In the genomic region with DNA sequence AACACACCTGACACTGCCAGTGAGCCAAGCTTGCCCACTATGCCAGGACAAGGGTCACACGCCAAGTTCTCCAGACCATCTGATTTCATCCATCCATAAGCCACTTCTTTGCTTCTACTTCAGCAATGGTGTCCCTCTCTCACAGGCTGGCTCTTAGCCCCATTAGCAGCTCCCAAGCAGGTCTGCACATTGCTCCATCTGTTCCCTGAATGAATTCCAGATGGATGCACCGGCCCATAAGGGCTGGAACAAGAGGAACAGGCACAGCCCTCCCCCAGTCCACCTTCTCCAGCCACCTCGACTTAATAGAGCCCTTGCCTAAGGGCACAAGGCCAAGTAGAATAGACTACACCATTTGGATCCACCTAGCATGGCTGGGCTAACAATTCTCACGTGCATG, we compare ENCODE assay signal across 12 mouse cellular contexts.
DNase-seq lines count a peak whose midpoint lies in the region; ATAC-seq and TF ChIP-seq lines count a peak whose summit lies in the region.
"Had no signal": no experiment of that assay in that cellular context is flagged by ENCODE, and none has a peak within 500 bp of the region (broad histone marks: within the 10 kb centered on the region; RNA-seq: fewer than 3 reads in every experiment).

No protein-coding gene starts in this region.

- H3K27ac ChIP-seq in hindbrain, embryonic 15.5 days (replicated peaks): no peak overlapping the region
- H3K27ac ChIP-seq in hindbrain, embryonic 14.5 days: no peak overlapping the region
- H3K27ac ChIP-seq in cerebellum, adult 2 months (ENCODE audit: insufficient read depth, low read length): no peak overlapping the region
- H3K27ac ChIP-seq in embryonic facial prominence, embryonic 11.5 days (replicated peaks; ENCODE audit: low read depth, low read length): no peak overlapping the region
- no peak overlapping the region for H3K27ac ChIP-seq in limb, embryonic 11.5 days (replicated peaks; ENCODE audit: low read depth, low read length)
- H3K27ac ChIP-seq: intestine, embryonic 15.5 days; liver, embryonic 14.5 days; macrophage had no signal

- no peak for DNase-seq in hindbrain, embryonic 14.5 days (ENCODE audit: low spot score)
- DNase-seq in cerebellum, adult 2 months: peak; percentile 90 to 98
- peak; percentile 71 for DNase-seq in embryonic facial prominence, embryonic 11.5 days (ENCODE audit: low spot score)
- peak; percentile 81 for DNase-seq in limb, embryonic 11.5 days (ENCODE audit: low spot score)
- no peak for DNase-seq in spleen, postnatal 4 days (ENCODE audit: low spot score in 2 of 2)
- no peak for DNase-seq in thymus, postnatal 4 days
- DNase-seq: adrenal gland, adult 2 months had no signal

- 0 out of 2 replicates have a peak, but pooled peaks have one; percentile 73 for ATAC-seq in hindbrain, embryonic 15.5 days (ENCODE audit: low FRiP score, low read depth)
- ATAC-seq in hindbrain, embryonic 14.5 days (ENCODE audit: low FRiP score): no peak
- ATAC-seq in embryonic facial prominence, embryonic 11.5 days (replicated peaks; ENCODE audit: insufficient number of reproducible peaks, low FRiP score, low TSS enrichment, low read depth): no peak
- peak; percentile 75; the same call in 1 of the 2 replicates for ATAC-seq in limb, embryonic 11.5 days (ENCODE audit: insufficient number of reproducible peaks, low FRiP score, low TSS enrichment, low read depth)
- ATAC-seq: intestine, embryonic 15.5 days had no signal

- no peaks in the 10 kb centered on the region for H3K27me3 ChIP-seq in hindbrain, embryonic 15.5 days
- H3K27me3 ChIP-seq in hindbrain, embryonic 14.5 days (ENCODE audit: control insufficient read depth, insufficient read depth, low read length): no peaks in the 10 kb centered on the region
- H3K27me3 ChIP-seq in cerebellum, adult 2 months (ENCODE audit: control insufficient read depth, insufficient read depth, low read length): no peaks in the 10 kb centered on the region
- H3K27me3 ChIP-seq in embryonic facial prominence, embryonic 11.5 days (ENCODE audit: control insufficient read depth, insufficient read depth, low read length): no peaks in the 10 kb centered on the region
- H3K27me3 ChIP-seq in limb, embryonic 11.5 days (ENCODE audit: control insufficient read depth, insufficient read depth, low read length): no peaks in the 10 kb centered on the region
- H3K27me3 ChIP-seq: intestine, embryonic 15.5 days had no signal

- no peaks in the 10 kb centered on the region for H3K9me3 ChIP-seq in hindbrain, embryonic 15.5 days
- no peaks in the 10 kb centered on the region for H3K9me3 ChIP-seq in hindbrain, embryonic 14.5 days (ENCODE audit: control insufficient read depth, low read length)
- H3K9me3 ChIP-seq in embryonic facial prominence, embryonic 11.5 days (replicated peaks; ENCODE audit: control insufficient read depth, low read length): no peaks in the 10 kb centered on the region
- H3K9me3 ChIP-seq in limb, embryonic 11.5 days (ENCODE audit: control insufficient read depth, low read length): no peaks in the 10 kb centered on the region
- H3K9me3 ChIP-seq: intestine, embryonic 15.5 days had no signal

- no peaks in the 10 kb centered on the region for H3K36me3 ChIP-seq in hindbrain, embryonic 15.5 days
- H3K36me3 ChIP-seq in hindbrain, embryonic 14.5 days (replicated peaks; ENCODE audit: control insufficient read depth, insufficient read depth): peaks cover 6% of the 10 kb centered on the region; the same call in 1 of the 2 replicates
- H3K36me3 ChIP-seq in embryonic facial prominence, embryonic 11.5 days (replicated peaks; ENCODE audit: control insufficient read depth, insufficient read depth, low read depth, low read length): no peaks in the 10 kb centered on the region
- no peaks in the 10 kb centered on the region for H3K36me3 ChIP-seq in limb, embryonic 11.5 days (ENCODE audit: control insufficient read depth, insufficient read depth, low read length)
- H3K36me3 ChIP-seq: intestine, embryonic 15.5 days had no signal

- WGBS in hindbrain, embryonic 15.5 days: 58% methylated on average over 4 of the region's 4 CpGs
- WGBS in hindbrain, embryonic 14.5 days: 70% methylated on average over 4 of the region's 4 CpGs
- 10% methylated on average over 4 of the region's 4 CpGs for WGBS in cerebellum, adult 2 months
- 43% methylated on average over 4 of the region's 4 CpGs for WGBS in embryonic facial prominence, embryonic 11.5 days
- 13% methylated on average over 4 of the region's 4 CpGs for WGBS in limb, embryonic 11.5 days

- no peak for TF ChIP-seq CTCF in cerebellum, adult 2 months (IDR thresholded peaks at IDR 0.05; ENCODE audit: borderline replicate concordance, insufficient read depth, low read depth, low read length)

- no peak overlapping the region for H3K4me2 ChIP-seq in hindbrain, embryonic 15.5 days
- no peak overlapping the region for H3K4me2 ChIP-seq in hindbrain, embryonic 14.5 days (replicated peaks)
- H3K4me2 ChIP-seq in embryonic facial prominence, embryonic 11.5 days (ENCODE audit: low read depth, low read length): no peak overlapping the region
- H3K4me2 ChIP-seq in limb, embryonic 11.5 days (ENCODE audit: low read depth, severe bottlenecking): no peak overlapping the region
- H3K4me2 ChIP-seq: heart, embryonic 11.5 days; intestine, embryonic 15.5 days had no signal

- H3K4me1 ChIP-seq in hindbrain, embryonic 15.5 days (replicated peaks): peaks cover 23% of the 10 kb centered on the region
- peaks cover 11% of the 10 kb centered on the region; the same call in 1 of the 2 replicates for H3K4me1 ChIP-seq in hindbrain, embryonic 14.5 days (replicated peaks; ENCODE audit: control insufficient read depth, insufficient read depth, low read length)
- H3K4me1 ChIP-seq in cerebellum, adult 2 months (ENCODE audit: control insufficient read depth, insufficient read depth, low read length): peaks cover 13% of the 10 kb centered on the region
- no peaks in the 10 kb centered on the region for H3K4me1 ChIP-seq in embryonic facial prominence, embryonic 11.5 days (ENCODE audit: control insufficient read depth, insufficient read depth, low read length)
- H3K4me1 ChIP-seq in limb, embryonic 11.5 days (ENCODE audit: control insufficient read depth, insufficient read depth, low read length): peaks cover 39% of the 10 kb centered on the region
- H3K4me1 ChIP-seq: intestine, embryonic 15.5 days had no signal

- no peak overlapping the region for H3K4me3 ChIP-seq in hindbrain, embryonic 15.5 days
- H3K4me3 ChIP-seq in hindbrain, embryonic 14.5 days (replicated peaks; ENCODE audit: low read length): no peak overlapping the region
- H3K4me3 ChIP-seq in cerebellum, adult 2 months (replicated peaks; ENCODE audit: insufficient read depth, low read depth, low read length): no peak overlapping the region
- no peak overlapping the region for H3K4me3 ChIP-seq in embryonic facial prominence, embryonic 11.5 days (ENCODE audit: low read depth, low read length)
- no peak overlapping the region for H3K4me3 ChIP-seq in limb, embryonic 11.5 days (ENCODE audit: low read depth, low read length)
- H3K4me3 ChIP-seq: intestine, embryonic 15.5 days had no signal

- H3K9ac ChIP-seq in hindbrain, embryonic 15.5 days: no peak overlapping the region
- H3K9ac ChIP-seq in hindbrain, embryonic 14.5 days: no peak overlapping the region
- H3K9ac ChIP-seq in embryonic facial prominence, embryonic 11.5 days (replicated peaks; ENCODE audit: low read length): no peak overlapping the region
- H3K9ac ChIP-seq in limb, embryonic 11.5 days (ENCODE audit: low read length): no peak overlapping the region
- H3K9ac ChIP-seq: intestine, embryonic 15.5 days; liver, embryonic 14.5 days had no signal

- no peak for TF ChIP-seq POLR2A in cerebellum, adult 2 months (IDR thresholded peaks at IDR 0.05; ENCODE audit: borderline replicate concordance, insufficient read depth, low read length)

Comparison
In these comparisons a context has a peak if more than half of its experiments do, and no peak if none do; other contexts are left out.
1. ATAC-seq: peak in hindbrain, embryonic 15.5 days (single experiment) and limb, embryonic 11.5 days (single experiment); none in hindbrain, embryonic 14.5 days (single experiment) and embryonic facial prominence, embryonic 11.5 days (single experiment).
2. DNase-seq: peak in cerebellum, adult 2 months (2 of 2), embryonic facial prominence, embryonic 11.5 days (single experiment) and limb, embryonic 11.5 days (single experiment); none in hindbrain, embryonic 14.5 days (single experiment), spleen, postnatal 4 days (0 of 2) and thymus, postnatal 4 days (single experiment).